Mouse (Mus musculus) layer of hippocampus, adult 18-20 months (tissue): ENCODE results near the gene Traip. TPM values are rescaled to one million over a fixed set of nuclear protein-coding genes. Genes with fewer than 3 reads are reported as not detected.

ENCODE experiments used
- DNase-seq, 2 experiments: peaks; one replicate each; pipeline ENCODE4 v3.0.0; 2022; ENCODE audit warnings: low spot score in 2 of 2
- long read RNA-seq: library from polyadenylated mRNA; stranded (forward); transcript quantifications from one replicate; pipeline ENCODE4 v2.0.0, GENCODE M21; 2021
- total RNA-seq, 2 experiments: library from RNA; stranded (reverse); gene quantifications; 2 replicates each; pipeline ENCODE4 v1.2.3; 2021

The Traip gene
- total RNA-seq, result 10 to 100 TPM; 17.1 to 18.9 TPM
- long read RNA-seq, partial matches to known transcripts, result 4 of 13 reads
- long read RNA-seq, other reads (novel, unspliced or antisense), result 9 of 13 reads

GRCm38 (mm10) chr9:107949922-107950235 lies at the start of gene Traip:
TSS of gene Traip (plus strand) at chr9:107950136.
- no peak for DNase-seq

- DNase-seq, result peak; percentile 78 to 91
Observed at GRCm38 (mm10) chr9:107900840-107901626, 48.9 kb upstream of the Traip start.

GRCm38 (mm10) chr9:107901627-107901914 lies 48.4 kb upstream of the Traip start:
- DNase-seq, result no peak

GRCm38 (mm10) chr9:107904726-107905125 lies 45.2 kb upstream of the Traip start:
- peak; percentile 77 to 93 for DNase-seq

- DNase-seq, result no peak
Observed at GRCm38 (mm10) chr9:107906252-107906966, 43.5 kb upstream of the Traip start, which contains the start of gene Mst1r. TSS of gene Mst1r (plus strand) at chr9:107906873.

GRCm38 (mm10) chr9:107906967-107907800 lies 42.8 kb upstream of the Traip start:
- no peak for DNase-seq

GRCm38 (mm10) chr9:107907801-107908120 lies 42.2 kb upstream of the Traip start:
- DNase-seq, result no peak

GRCm38 (mm10) chr9:107908410-107909158 lies 41.4 kb upstream of the Traip start:
- no peak for DNase-seq

GRCm38 (mm10) chr9:107910025-107910769 lies 39.7 kb upstream of the Traip start:
- no peak for DNase-seq

GRCm38 (mm10) chr9:107914764-107915420 lies 35.0 kb upstream of the Traip start:
- no peak for DNase-seq

- DNase-seq, result no peak
Observed at GRCm38 (mm10) chr9:107917895-107918608, 31.9 kb upstream of the Traip start.

- no peak for DNase-seq
Observed at GRCm38 (mm10) chr9:107918884-107919283, 31.1 kb upstream of the Traip start.

- no peak for DNase-seq
Observed at GRCm38 (mm10) chr9:107919441-107919840, 30.5 kb upstream of the Traip start.

- no peak for DNase-seq
Observed at GRCm38 (mm10) chr9:107923021-107923420, 26.9 kb upstream of the Traip start.

GRCm38 (mm10) chr9:107923956-107924355 lies 26.0 kb upstream of the Traip start:
- DNase-seq, result no peak

GRCm38 (mm10) chr9:107925251-107925650 lies 24.7 kb upstream of the Traip start:
- DNase-seq, result no peak

- DNase-seq, result peak in 1 of 2 experiments; percentile 47
Observed at GRCm38 (mm10) chr9:107926920-107927420, 23.0 kb upstream of the Traip start.

- peak; percentile 48 to 55 for DNase-seq
Observed at GRCm38 (mm10) chr9:107927749-107928148, 22.2 kb upstream of the Traip start.

- DNase-seq, result no peak
Observed at GRCm38 (mm10) chr9:107928169-107928568, 21.8 kb upstream of the Traip start, which contains the start of gene Actl11. TSS of gene Actl11 (plus strand) at chr9:107928469.
